Mouse (Mus musculus) granulocyte monocyte progenitor cell, adult 5-6 weeks (primary cell): ENCODE data around the gene Tmem163. TPM values are rescaled to one million over a fixed set of nuclear protein-coding genes. Genes with fewer than 3 reads are reported as not detected.
A peak's percentile ranks its signal among the peaks of the same experiment; 100 is the strongest.

Experiments used
- ATAC-seq: replicated peaks from 2 replicates; pipeline ENCODE4 v1.8.0; 2016; ENCODE audit warnings: mild to moderate bottlenecking, moderate TSS enrichment, inconsistent platforms; ENCODE audit not compliant: poor library complexity, severe bottlenecking
- total RNA-seq, 2 experiments: library from RNA; stranded (forward) in 1 of 2; stranded (reverse) in 1 of 2; fragments of 200-712, 200-1000 nt in 1 of 2; fragments of >200 nt in 1 of 2; fragmentation: Nextera tagmentation in 1 of 2; gene quantifications; 2 replicates each; pipeline ENCODE4 v1.2.3; 2014 to 2017

The Tmem163 gene
- total RNA-seq, 2 experiments from 2014 or later, result not detected

- ATAC-seq, result no peak
These were observed 18.0 kb downstream of the Tmem163 start for GRCm38 (mm10) chr1:127661118-127662012.

GRCm38 (mm10) chr1:127651564-127651963, 27.8 kb downstream of the Tmem163 start:
- ATAC-seq, result no peak

- no peak for ATAC-seq
These were observed 36.2 kb downstream of the Tmem163 start for GRCm38 (mm10) chr1:127642976-127643769.

GRCm38 (mm10) chr1:127637917-127638316, 41.4 kb downstream of the Tmem163 start:
- ATAC-seq, result no peak

GRCm38 (mm10) chr1:127627151-127627550, 52.2 kb downstream of the Tmem163 start:
- ATAC-seq, result 0 out of 2 replicates have a peak, but pooled peaks have one; percentile 17

DNA sequence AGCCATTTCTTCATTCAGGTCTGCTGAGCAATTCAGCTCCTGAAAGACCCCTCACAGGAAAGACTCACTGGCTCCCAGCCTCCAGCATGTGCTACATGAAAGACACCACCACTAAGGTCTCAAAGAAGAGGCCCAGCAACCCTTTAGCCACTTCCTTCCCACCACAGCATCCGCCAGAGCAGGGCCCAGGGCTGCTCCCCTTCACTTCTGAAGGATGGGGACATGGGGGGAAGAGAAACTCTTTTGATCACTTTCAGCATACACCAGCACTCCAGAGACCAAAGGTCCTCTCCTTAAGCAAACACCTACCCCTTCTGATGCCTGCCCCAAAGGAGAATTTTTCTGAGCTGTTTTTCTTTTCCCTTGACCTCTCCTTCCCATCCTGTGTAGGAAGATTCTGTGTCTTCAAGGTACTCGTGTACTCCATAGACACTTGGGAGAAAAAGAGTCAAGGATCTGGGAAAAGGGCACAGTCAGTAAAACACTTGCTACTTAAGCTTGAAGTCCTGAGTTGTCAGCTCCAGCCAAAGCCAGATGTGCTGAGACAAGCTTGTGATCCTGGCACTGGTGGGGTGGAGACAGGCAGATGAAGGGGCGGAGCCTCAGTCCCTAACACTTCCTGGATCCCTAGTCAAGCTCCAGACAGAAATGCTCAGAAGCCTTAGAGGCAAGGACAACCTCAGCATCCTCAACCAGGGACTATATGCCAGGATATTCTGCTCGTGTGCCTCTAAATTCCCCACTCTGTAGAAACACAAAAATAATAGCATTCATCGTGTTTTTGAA, 53.6 kb downstream of the Tmem163 start:
- peak; percentile 93 for ATAC-seq

GRCm38 (mm10) chr1:127622349-127622748, 57.0 kb downstream of the Tmem163 start:
- ATAC-seq, result no peak

DNA sequence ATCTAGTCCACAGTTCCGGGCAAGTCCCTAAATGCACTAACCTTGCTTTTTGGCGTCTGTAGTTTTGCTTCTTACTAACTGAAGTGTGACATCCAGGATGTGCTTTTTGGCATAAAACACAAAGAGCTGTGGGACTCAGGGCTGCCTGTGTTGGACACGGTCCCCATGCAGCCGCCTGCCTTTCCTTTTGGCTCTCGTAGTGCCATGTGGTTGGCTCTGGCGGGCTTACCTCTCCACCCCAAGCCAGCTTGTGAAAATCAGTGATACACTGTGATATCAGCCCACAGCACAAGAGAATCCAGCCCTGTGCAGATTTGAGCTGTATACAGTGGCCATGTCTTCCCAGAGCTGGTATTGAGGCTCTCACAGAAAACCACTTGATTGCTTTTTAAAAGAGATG, 60.3 kb downstream of the Tmem163 start:
- ATAC-seq, result no peak

- ATAC-seq, result peak; percentile 75
These were observed 69.0 kb downstream of the Tmem163 start for GRCm38 (mm10) chr1:127610378-127610777.

GRCm38 (mm10) chr1:127609814-127610213, 69.5 kb downstream of the Tmem163 start:
- ATAC-seq, result peak; percentile 63

DNA sequence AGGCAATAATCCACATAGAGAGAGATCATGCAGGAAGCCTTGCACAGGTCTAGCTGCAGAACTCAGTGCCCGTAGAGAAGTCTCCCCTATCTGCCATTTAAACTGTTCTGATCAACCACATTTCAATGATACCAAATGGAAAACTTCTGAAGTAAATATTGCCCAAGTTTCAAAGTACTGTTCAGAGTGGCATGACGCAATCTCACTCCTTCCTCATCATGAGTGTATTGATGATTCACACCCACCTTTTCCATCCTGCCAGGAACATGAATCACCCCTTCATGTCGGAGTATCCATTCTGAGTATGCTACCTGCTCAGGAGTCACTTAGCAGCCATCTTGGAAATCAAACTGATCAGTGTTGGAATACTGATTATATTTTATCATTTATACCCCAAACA, 71.0 kb downstream of the Tmem163 start:
- peak; percentile 81 for ATAC-seq

DNA sequence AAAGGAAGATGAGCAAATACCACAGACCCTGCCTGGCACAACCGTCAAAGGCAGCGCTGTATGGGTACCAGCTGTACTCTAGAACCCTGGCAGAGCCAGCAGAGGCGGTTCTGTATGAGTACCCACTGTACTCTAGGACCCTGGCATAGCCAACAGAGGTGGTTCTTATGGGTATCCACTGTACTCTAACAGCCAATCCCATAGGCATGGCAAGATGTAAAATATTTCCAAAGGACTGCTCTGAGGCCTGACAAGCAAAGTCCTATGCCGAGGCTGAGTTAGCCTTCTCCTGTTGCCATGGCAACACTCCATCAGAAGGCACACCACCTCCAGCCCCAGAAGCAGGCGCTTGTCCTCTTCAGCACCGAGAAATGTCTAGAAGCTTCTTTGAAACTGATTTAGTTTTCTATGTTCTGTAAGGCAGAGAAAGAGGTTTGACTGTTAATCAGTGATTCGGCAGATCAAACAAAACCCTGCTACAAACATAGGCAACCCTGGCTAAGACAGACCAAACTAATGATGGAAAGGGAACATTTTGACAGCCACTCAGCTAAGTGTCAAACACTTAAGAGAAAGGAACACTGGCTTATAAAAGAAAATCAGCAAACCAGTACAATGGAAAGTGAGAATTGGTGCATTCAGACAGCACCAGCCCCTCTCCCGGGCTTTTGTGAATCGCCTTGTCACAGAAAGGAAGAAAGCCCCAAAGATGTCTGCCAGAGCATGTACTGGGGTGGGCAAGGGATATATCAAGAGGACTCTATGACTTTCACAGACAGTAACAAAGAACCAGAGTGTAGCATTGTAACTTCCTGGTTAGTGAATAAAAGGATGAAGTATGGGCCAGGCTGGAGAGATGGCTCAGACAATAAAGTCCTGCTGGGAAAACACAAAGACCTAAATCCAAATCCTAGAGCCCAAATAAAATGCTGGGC, 75.4 kb downstream of the Tmem163 start:
- no peak for ATAC-seq

DNA sequence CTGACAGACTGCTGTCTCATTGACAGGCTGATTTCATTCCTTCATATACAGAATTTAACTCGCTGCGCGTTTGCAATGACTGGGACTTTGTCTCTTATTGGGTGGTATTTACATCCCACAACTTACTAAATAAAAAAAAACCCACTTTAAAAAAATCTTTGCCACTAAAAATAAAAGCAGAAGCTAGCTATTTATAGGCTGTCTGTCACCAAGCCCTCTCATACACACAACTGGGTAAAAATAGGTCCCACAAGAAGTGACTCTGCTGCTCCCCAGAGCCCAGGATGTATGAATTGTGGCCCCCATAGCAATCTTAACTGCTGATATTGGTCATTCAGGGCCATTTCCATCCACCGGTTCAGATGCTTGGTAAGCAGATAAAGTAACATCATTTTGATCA, 83.2 kb downstream of the Tmem163 start:
- ATAC-seq, result no peak; the same call in 1 of the 2 replicates

- no peak for ATAC-seq
These were observed 83.6 kb downstream of the Tmem163 start for GRCm38 (mm10) chr1:127595735-127596134.

DNA sequence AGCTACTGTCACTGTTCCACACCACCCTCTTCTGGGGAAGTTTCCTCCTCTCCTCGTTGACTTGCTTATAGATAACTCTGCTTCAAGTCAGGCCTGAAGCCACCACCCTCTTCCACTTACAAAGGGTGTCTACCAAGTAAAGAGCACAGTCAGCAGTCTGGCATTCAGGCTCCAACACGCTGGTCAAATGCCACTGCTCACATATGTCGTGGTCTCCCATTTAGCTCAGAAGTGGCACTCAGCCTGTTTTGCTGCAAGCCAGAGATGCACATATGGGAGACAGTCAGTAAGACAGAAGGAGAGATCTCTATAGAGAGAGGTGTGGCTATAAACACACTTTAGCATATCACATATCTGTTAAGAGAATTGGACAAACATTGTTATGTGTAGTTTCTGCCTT, 89.8 kb downstream of the Tmem163 start:
- no peak for ATAC-seq

GRCm38 (mm10) chr1:127587071-127587470, 92.3 kb downstream of the Tmem163 start:
- ATAC-seq, result no peak

DNA sequence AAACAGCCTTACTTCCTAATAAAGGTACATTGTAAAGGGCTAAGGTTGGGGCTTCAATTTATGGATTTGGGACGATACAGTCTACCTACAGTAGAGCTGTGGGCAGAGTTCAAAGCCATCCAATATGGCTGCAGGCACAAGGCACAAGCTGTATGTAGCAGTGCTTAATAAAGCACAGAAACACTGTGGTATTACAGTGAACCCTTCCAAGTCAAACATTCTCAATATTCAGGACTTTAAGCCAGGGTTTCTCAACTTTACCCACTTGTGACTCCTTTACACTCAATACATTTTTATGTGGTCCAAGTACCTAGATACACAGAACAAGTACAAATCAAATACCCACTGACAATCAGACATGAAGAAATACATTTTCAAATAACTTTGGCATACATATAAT, 93.2 kb downstream of the Tmem163 start:
- ATAC-seq, result no peak

DNA sequence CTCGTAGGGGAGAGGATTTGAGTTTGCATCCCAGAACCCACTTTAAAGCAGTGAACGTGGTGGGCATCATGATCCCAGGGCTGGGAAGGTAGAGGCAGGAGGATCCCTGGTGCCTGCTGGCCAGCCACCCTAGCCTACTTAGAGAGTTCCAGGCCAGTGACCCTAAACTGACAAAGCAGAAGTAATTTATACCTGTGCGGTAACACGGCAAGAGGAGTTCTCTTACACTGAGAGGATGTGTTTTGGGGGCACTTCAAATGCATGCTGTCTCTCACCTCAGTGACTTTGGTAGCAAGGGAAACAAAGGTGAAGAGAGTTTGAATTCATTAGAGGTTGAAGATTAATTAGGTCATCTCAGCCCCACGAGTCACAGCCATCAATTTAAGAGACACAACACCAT, 101.4 kb downstream of the Tmem163 start:
- no peak for ATAC-seq

- no peak for ATAC-seq
These were observed 102.3 kb downstream of the Tmem163 start for GRCm38 (mm10) chr1:127577083-127577482.
